Mouse (Mus musculus): ENCODE data around the gene Phospho1. TPM values are rescaled to one million over a fixed set of nuclear protein-coding genes. Genes with fewer than 3 reads are reported as not detected.

Gene Phospho1
- polyA plus RNA-seq, 1 experiment from 2014 or later, result 0.51 TPM

DNA sequence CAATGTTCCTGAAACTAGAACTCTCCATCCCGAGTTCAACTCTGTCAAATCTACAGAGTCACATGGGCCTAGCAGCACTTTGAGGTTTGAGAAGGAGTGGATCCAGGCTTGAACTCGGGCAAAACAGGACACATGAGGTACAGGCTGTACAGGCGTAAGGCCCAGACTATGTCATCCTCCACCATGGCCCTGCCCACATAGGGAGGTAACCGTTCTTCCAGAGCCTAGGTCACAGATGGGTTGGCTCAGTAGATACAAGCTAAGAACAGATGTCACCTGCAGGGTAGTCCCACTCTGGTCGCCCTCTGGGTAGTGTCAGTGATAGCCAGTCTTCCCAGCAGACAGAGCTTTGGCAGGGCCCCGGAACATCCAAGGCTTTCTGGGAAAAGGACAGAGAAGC lies 37.8 kb upstream of the Phospho1 start:
- H3K27ac ChIP-seq (ENCODE audit: low read length), result no peak overlapping the region
- no peak overlapping the region for H3K4me3 ChIP-seq (ENCODE audit: low read length)
- no peaks in the 10 kb centered on the region for H3K27me3 ChIP-seq (replicated peaks; ENCODE audit: control insufficient read depth, insufficient read depth, low read length)
- no peak overlapping the region for H3K4me2 ChIP-seq (ENCODE audit: low read depth, low read length)
- no peak for ATAC-seq
- no peaks in the 10 kb centered on the region for H3K36me3 ChIP-seq (ENCODE audit: control insufficient read depth, insufficient read depth, low read length)
- no peaks in the 10 kb centered on the region for H3K9me3 ChIP-seq (ENCODE audit: control insufficient read depth, low read length)
- H3K9ac ChIP-seq (ENCODE audit: low read depth, low read length), result no peak overlapping the region
- 89% methylated on average over 6 of the region's 6 CpGs for WGBS
- H3K4me1 ChIP-seq (ENCODE audit: control insufficient read depth, insufficient read depth, low read length), result no peaks in the 10 kb centered on the region

DNA sequence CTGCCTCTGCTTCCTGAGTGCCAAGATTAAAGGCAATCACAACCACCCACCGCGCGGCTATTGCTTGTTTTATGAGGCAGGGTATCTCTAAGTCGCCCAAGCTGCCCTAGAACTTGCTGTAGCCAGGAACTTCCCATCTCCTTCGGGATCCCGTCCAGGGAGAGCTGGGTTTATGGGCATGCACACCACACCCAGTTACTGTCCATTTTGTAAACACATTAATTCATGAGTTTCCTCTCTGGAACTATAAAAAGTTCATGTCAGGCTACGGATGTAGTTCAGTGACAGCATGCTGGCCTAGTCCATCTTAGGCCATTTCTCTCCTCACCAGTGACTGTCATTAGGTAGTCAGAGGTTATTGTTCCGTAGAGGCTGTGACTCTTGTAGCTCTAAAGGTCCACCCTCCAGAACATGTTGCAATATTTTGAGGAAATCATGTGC lies 34.8 kb upstream of the Phospho1 start:
- ATAC-seq, result no peak
- no peak overlapping the region for H3K4me3 ChIP-seq (ENCODE audit: low read length)
- H3K9me3 ChIP-seq (ENCODE audit: control insufficient read depth, low read length), result no peaks in the 10 kb centered on the region
- H3K27ac ChIP-seq (ENCODE audit: low read length), result no peak overlapping the region
- H3K4me2 ChIP-seq (ENCODE audit: low read depth, low read length), result no peak overlapping the region
- no peaks in the 10 kb centered on the region for H3K4me1 ChIP-seq (ENCODE audit: control insufficient read depth, insufficient read depth, low read length)
- H3K36me3 ChIP-seq (ENCODE audit: control insufficient read depth, insufficient read depth, low read length), result no peaks in the 10 kb centered on the region
- H3K9ac ChIP-seq (ENCODE audit: low read depth, low read length), result no peak overlapping the region
- H3K27me3 ChIP-seq (replicated peaks; ENCODE audit: control insufficient read depth, insufficient read depth, low read length), result no peaks in the 10 kb centered on the region
- 74% methylated on average over 8 of the region's 8 CpGs for WGBS

DNA sequence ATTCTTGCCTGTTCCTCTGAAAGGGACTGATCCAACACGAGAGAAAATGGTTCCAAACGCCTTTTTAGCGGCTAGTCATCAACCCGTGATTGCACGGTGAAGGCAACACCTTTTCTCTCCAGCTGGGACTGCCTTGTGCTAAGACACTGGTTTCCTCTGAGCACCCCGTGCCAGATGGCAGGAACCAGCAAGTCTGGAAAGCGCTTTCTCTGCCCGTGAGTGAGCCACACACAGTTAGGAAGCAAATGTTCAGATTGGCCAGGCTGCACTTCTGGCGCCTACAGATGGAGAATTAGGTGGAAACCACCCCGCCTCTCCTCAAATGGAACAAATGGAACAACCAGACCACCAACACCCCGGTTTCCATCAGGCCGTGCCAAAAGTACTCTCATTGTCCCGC lies 32.5 kb upstream of the Phospho1 start:
- 82% methylated on average over 13 of the region's 13 CpGs for WGBS
- H3K4me2 ChIP-seq (ENCODE audit: low read depth, low read length), result no peak overlapping the region
- peaks cover 5% of the 10 kb centered on the region for H3K4me1 ChIP-seq (ENCODE audit: control insufficient read depth, insufficient read depth, low read length)
- no peak overlapping the region for H3K27ac ChIP-seq (ENCODE audit: low read length)
- H3K4me3 ChIP-seq (ENCODE audit: low read length), result no peak overlapping the region
- no peaks in the 10 kb centered on the region for H3K9me3 ChIP-seq (ENCODE audit: control insufficient read depth, low read length)
- peaks cover 8% of the 10 kb centered on the region; the same call in 1 of the 2 replicates for H3K27me3 ChIP-seq (replicated peaks; ENCODE audit: control insufficient read depth, insufficient read depth, low read length)
- H3K9ac ChIP-seq (ENCODE audit: low read depth, low read length), result no peak overlapping the region
- H3K36me3 ChIP-seq (ENCODE audit: control insufficient read depth, insufficient read depth, low read length), result no peaks in the 10 kb centered on the region
- no peak for ATAC-seq

DNA sequence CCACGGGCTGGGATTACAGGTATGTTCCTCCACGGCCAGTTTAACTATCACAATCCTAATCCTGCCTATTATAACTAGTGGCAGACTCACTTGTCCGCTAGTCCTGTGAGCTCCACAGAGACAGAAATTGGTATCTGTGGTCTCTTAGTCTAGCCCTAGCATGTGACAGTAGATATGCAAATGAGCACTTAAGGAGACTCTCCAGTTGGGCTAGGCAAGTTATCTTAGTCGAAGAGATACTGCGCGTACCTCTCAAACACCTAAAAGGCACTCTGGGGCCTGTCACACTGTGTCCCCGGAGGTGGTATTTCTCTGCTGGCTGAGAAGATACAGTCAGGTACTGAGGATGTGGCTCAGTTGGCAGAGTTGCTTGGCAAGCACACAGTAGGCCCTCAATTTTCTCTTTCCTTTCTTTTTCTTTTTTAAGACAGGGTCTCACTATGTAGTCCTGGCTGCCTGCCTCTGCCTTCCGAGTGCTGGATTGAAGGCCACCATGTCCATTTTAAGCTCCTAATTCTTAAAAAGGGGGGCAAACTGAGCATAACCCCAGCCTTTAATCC lies 31.3 kb upstream of the Phospho1 start:
- no peak overlapping the region for H3K27ac ChIP-seq (ENCODE audit: low read length)

DNA sequence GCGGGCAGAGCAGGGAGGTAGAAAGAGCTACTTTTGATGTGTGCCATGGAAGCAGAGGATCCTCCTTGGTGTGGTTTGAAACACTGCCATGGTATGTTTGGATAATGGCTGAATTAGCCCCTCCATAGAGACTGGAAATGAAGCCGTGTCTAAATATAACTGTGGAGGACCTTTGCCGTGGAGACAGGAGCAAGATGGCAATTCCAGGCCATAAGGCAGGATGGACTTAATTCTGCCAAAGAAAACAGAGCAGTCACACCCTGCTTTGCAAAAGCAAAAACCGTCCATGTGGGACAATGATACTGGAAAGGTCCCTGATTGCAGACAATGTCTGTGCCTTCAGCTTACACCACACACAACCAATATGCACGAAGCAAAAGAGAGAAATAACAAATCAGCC lies 30.1 kb upstream of the Phospho1 start:
- Histone ChIP-seq H3K9me3 (ENCODE audit: control insufficient read depth, low read length) (no peaks in the 10 kb centered on the region), H3K4me2 (ENCODE audit: low read depth, low read length) (no peak overlapping the region), H3K4me1 (ENCODE audit: control insufficient read depth, insufficient read depth, low read length) (peaks cover 5% of the 10 kb centered on the region), H3K4me3 (ENCODE audit: low read length) (no peak overlapping the region), H3K27me3 (replicated peaks; ENCODE audit: control insufficient read depth, insufficient read depth, low read length) (peaks cover 16% of the 10 kb centered on the region), H3K36me3 (ENCODE audit: control insufficient read depth, insufficient read depth, low read length) (no peaks in the 10 kb centered on the region), H3K9ac (ENCODE audit: low read depth, low read length) (no peak overlapping the region), H3K27ac (ENCODE audit: low read length) (no peak overlapping the region)
- no peak for ATAC-seq
- WGBS, result 66% methylated on average over 5 of the region's 5 CpGs

More for the DNA sequence above, 31.3 kb upstream of the Phospho1 start:
- Histone ChIP-seq H3K4me1 (ENCODE audit: control insufficient read depth, insufficient read depth, low read length) (peaks cover 5% of the 10 kb centered on the region), H3K4me3 (ENCODE audit: low read length) (no peak overlapping the region), H3K4me2 (ENCODE audit: low read depth, low read length) (no peak overlapping the region), H3K27me3 (replicated peaks; ENCODE audit: control insufficient read depth, insufficient read depth, low read length) (peaks cover 16% of the 10 kb centered on the region), H3K9ac (ENCODE audit: low read depth, low read length) (no peak overlapping the region), H3K36me3 (ENCODE audit: control insufficient read depth, insufficient read depth, low read length) (no peaks in the 10 kb centered on the region), H3K9me3 (ENCODE audit: control insufficient read depth, low read length) (no peaks in the 10 kb centered on the region)
- WGBS, result 89% methylated on average over 8 of the region's 8 CpGs
- no peak for ATAC-seq

DNA sequence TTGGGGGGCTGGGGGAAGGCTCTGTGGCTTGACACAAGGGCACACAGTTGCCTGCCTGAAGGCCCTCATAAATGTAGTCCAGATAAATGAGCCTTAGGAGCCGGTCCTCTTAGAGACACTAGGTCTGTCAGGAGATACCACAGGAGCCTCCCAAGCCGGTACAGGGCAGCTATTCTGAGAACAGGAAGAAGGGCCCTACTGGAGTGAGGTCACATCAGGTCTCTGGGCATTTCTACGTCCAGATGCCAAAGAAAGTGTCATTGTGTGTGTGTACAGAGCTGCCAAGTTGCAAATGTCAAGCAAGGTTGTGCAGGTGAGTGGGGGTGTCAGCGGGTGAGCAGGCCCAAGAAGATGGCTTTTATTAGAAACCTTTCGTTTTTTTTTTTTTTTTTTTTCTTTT lies 28.7 kb upstream of the Phospho1 start:
- H3K4me2 ChIP-seq (ENCODE audit: low read depth, low read length), result no peak overlapping the region
- no peak for ATAC-seq
- H3K9me3 ChIP-seq (ENCODE audit: control insufficient read depth, low read length), result no peaks in the 10 kb centered on the region
- H3K4me3 ChIP-seq (ENCODE audit: low read length), result no peak overlapping the region
- no peak overlapping the region for H3K27ac ChIP-seq (ENCODE audit: low read length)
- peaks cover 5% of the 10 kb centered on the region for H3K4me1 ChIP-seq (ENCODE audit: control insufficient read depth, insufficient read depth, low read length)
- H3K36me3 ChIP-seq (ENCODE audit: control insufficient read depth, insufficient read depth, low read length), result no peaks in the 10 kb centered on the region
- 73% methylated on average over 5 of the region's 5 CpGs for WGBS
- peaks cover 16% of the 10 kb centered on the region for H3K27me3 ChIP-seq (replicated peaks; ENCODE audit: control insufficient read depth, insufficient read depth, low read length)
- no peak overlapping the region for H3K9ac ChIP-seq (ENCODE audit: low read depth, low read length)

DNA sequence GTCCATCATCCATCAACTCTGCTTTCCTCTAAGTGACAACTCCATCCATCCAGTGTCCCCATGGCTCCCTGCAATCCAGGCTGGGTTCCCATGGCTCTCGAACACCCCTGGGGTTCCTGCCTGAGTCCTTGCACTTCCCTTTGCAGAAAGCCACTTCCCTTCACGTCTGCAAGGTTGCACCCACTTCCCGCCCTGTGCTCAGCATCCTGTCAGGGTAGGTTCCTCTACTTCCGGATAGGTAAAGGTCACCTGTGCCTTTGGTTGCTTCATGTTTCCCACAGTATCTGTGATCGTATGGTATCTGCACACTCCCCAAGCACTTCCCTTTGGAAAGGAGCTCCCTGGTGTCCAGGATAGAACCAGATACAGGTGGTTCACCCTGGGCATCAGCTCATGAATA lies 19.3 kb upstream of the Phospho1 start:
- H3K36me3 ChIP-seq (ENCODE audit: control insufficient read depth, insufficient read depth, low read length), result no peaks in the 10 kb centered on the region
- no peak overlapping the region for H3K4me2 ChIP-seq (ENCODE audit: low read depth, low read length)
- H3K4me1 ChIP-seq (ENCODE audit: control insufficient read depth, insufficient read depth, low read length), result peaks cover 5% of the 10 kb centered on the region; the same call in 1 of the 2 replicates
- peak overlapping the region; percentile 9; the same call in 1 of the 2 replicates for H3K27ac ChIP-seq (ENCODE audit: low read length)
- peaks cover 7% of the 10 kb centered on the region; the same call in 1 of the 2 replicates for H3K9me3 ChIP-seq (ENCODE audit: control insufficient read depth, low read length)
- no peaks in the 10 kb centered on the region for H3K27me3 ChIP-seq (replicated peaks; ENCODE audit: control insufficient read depth, insufficient read depth, low read length)
- H3K4me3 ChIP-seq (ENCODE audit: low read length), result no peak overlapping the region
- H3K9ac ChIP-seq (ENCODE audit: low read depth, low read length), result no peak overlapping the region
- WGBS, result 64% methylated on average over 5 of the region's 5 CpGs
- no peak; the same call in 1 of the 2 replicates for ATAC-seq

DNA sequence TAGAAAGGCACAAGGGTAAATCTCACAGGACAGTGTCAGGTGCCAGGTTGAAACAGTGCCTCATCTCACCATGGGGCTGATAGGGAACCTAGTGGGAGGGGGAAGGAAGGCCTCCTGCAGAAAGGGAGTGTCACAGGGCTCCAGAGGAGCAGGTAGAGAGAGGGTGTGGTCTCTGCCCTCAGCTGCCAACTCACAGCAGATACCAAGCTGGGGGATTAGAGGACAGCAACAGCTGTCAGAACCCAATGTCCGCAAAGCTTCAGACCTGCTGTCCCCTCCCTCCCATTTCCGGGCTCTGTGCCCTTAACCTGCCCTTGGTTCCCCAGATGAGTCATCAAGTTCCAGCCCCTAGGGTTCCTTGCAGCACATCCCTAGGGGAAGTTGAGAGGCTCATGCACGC lies 18.8 kb upstream of the Phospho1 start:
- H3K4me1 ChIP-seq (ENCODE audit: control insufficient read depth, insufficient read depth, low read length), result peaks cover 5% of the 10 kb centered on the region; the same call in 1 of the 2 replicates
- ATAC-seq, result peak; percentile 85
- H3K9ac ChIP-seq (ENCODE audit: low read depth, low read length), result 0 out of 2 replicates have a peak overlapping the region, but pooled peaks have one; percentile 11
- 27% methylated on average over 3 of the region's 3 CpGs for WGBS
- H3K36me3 ChIP-seq (ENCODE audit: control insufficient read depth, insufficient read depth, low read length), result no peaks in the 10 kb centered on the region
- H3K4me3 ChIP-seq (ENCODE audit: low read length), result no peak overlapping the region
- no peak overlapping the region for H3K4me2 ChIP-seq (ENCODE audit: low read depth, low read length)
- peaks cover 7% of the 10 kb centered on the region; the same call in 1 of the 2 replicates for H3K9me3 ChIP-seq (ENCODE audit: control insufficient read depth, low read length)
- H3K27me3 ChIP-seq (replicated peaks; ENCODE audit: control insufficient read depth, insufficient read depth, low read length), result no peaks in the 10 kb centered on the region
- peak overlapping the region; percentile 9; the same call in 1 of the 2 replicates for H3K27ac ChIP-seq (ENCODE audit: low read length)

DNA sequence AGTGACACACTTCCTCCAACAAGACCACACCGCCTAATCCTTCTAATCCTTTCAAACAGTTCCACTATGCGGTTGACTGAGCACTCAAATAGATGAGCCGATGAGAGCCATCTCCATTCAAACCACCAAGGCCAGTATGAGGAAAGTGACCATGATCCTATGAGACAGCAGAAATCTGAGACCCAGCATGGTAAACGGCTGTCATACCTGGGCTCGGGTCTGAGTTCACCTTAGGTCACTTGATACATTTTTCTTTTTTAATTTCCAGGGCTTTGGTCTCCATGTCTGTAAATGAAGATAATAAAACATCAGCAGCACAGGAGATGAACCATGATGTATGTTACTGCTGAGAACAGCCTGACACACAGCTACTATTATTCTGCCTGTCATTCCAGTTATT lies 16.4 kb upstream of the Phospho1 start:
- no peak for ATAC-seq
- Histone ChIP-seq H3K27ac (ENCODE audit: low read length) (no peak overlapping the region), H3K4me3 (ENCODE audit: low read length) (no peak overlapping the region), H3K9me3 (ENCODE audit: control insufficient read depth, low read length) (peaks cover 7% of the 10 kb centered on the region; the same call in 1 of the 2 replicates), H3K4me1 (ENCODE audit: control insufficient read depth, insufficient read depth, low read length) (peaks cover 5% of the 10 kb centered on the region; the same call in 1 of the 2 replicates), H3K4me2 (ENCODE audit: low read depth, low read length) (no peak overlapping the region), H3K36me3 (ENCODE audit: control insufficient read depth, insufficient read depth, low read length) (no peaks in the 10 kb centered on the region), H3K27me3 (replicated peaks; ENCODE audit: control insufficient read depth, insufficient read depth, low read length) (no peaks in the 10 kb centered on the region), H3K9ac (ENCODE audit: low read depth, low read length) (no peak overlapping the region)
- WGBS, result 95% methylated on average over 5 of the region's 5 CpGs
